Mouse (Mus musculus): ENCODE results near the gene 1700123O20Rik.

1700123O20Rik gene

GRCm38 (mm10) chr14:54678657-54679304 is 7.2 kb upstream of the 1700123O20Rik start:
- DNase-seq = peak; percentile 30

DNA sequence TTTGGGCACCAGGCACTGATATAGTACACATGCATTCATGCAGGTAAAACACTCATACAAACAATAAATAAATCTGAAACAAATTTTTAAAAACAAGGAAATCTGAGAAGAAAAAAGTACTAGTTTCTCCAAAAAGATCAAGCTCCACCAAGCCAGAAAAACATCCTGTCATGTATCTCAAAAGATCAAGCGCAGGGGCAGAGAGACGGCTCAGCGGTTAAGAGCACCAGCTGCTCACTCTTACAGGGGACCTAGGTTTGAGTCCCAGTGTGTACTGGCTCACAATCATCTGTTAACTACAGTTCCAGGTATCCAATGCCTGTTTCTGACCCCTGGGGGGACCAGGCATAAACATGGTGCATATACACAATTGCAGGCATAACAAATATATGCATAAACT is 3.6 kb upstream of the 1700123O20Rik start:
- no peak for DNase-seq

DNA sequence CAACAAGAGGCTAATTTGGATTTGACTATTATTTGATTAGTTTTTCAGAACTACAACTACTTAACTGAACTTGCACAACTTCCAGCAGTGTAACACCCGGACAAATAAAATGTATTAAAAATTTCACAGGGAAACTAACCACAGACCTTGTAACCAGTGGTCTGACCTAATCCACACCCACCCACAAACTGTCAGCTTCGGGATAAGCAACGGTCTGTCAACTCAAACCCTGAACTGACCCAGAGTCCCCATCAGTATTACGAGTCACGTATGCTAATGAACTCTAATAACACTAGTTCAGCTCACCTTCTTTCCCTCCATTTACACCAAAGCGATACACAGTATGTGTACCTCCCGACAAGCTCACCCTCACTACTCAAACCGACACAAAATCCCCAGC is 545 bp upstream of the 1700123O20Rik start:
- no peak for DNase-seq

- DNase-seq = peak; percentile 100
Measured at GRCm38 (mm10) chr14:54686522-54687143, 617 bp downstream of the 1700123O20Rik start, which contains the start of gene Acin1. TSS of gene Acin1 (minus strand) at chr14:54686931.

DNA sequence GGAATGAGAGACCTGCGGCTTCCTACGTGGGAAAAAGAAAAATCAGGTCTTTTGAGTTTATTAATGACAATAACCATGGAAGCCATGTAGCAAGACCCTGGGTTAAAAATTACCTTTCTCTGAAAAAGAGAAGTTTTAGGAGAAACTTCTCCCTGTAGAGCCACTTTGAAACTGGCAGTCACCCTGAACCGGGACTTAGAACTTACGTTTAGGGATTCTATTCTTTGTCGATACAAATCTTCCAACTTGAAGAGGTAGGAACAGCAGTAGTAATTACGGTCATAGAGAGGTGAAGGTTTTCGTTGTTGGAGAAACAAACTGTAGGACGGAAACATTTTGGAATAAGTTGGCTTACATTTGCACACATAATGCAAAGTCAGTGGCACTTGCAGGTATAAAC is 1.2 kb downstream of the 1700123O20Rik start:
- DNase-seq = no peak

DNA sequence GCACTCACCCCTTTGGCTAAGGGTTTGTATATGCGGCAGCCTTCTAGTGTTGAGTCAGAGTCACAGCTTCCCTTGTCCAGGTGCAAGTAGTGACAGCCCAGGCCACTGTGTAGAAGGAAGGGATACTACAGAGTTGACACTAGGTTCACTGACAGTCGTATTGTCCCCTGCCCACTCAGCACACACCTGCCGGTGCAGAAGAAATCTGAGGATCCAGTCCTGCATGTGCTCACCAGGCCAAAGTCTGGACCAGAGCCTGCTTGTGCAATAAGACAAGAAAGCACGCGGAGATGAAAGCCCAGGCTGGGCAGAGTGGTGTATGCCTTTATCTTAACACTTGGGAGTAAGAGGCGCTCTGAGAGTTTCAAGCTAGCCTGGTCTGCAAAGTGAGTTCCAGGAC is 9.0 kb downstream of the 1700123O20Rik start:
- DNase-seq = no peak

DNA sequence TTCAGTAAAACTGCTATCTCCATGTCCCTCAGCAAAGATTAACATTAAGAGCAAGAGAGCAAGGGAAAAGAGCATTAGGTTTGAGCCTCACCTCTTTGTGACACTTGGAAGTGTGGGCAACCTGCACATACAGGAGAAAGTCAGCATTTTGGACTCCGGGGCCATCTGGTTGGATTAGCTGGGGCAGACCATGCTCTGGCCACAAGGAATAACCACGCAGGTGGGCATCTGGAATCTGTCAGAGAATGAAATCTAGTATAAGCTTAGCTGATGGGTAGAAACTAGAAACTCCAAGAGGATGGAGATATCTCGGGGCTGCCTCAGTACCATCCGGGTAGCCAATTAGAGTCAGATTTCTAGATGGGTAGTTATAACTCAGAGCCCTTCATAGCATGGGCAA is 10.7 kb downstream of the 1700123O20Rik start:
- no peak for DNase-seq

DNA sequence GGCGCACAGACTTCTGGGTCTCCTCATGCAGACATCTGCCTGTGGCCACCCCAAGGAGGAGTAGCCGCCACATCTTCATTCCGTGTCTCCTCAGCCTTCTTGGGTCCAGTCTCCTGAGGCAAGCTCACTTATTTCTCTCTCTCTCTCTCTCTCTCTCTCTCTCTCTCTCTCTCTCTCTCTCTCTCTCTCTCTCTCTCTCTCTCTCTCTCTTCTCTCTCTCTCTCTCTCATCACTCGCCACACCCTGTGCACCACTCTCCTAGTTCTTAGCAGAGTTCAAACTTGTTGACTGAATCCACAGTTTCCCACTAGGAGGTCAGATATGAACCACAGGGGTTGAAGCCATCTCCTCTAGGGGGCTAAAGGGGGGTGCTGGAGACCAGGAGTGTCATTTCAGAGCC is 12.7 kb downstream of the 1700123O20Rik start, which contains the start of gene Gm29776:
Gene Gm29776, minus strand, starts transcription at position 101 of the 400 bp plus-strand sequence.
- DNase-seq = no peak

- no peak for DNase-seq
Measured at GRCm38 (mm10) chr14:54699586-54699985, 13.6 kb downstream of the 1700123O20Rik start.

GRCm38 (mm10) chr14:54701298-54701697 is 15.3 kb downstream of the 1700123O20Rik start:
- peak; percentile 83 for DNase-seq

DNA sequence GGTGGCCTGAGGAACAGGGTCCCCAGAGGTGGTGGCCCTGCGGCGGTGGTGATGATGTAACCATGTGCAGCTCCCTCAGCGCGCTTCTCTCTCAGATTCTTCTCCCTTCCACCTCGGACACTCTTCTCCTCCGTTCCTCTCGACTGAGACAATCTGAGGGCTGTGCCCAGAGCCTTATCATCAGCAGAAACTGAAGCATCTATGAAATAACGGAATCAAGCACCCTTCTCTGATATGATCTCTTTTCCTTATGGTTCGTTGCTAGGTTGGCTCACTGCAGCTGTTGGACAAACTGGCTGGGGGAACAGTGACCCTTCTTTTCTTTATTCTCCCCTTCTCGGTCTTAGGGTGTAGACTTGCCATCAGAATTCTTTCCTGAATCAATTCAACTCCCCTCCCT is 17.2 kb downstream of the 1700123O20Rik start:
- no peak for DNase-seq

DNA sequence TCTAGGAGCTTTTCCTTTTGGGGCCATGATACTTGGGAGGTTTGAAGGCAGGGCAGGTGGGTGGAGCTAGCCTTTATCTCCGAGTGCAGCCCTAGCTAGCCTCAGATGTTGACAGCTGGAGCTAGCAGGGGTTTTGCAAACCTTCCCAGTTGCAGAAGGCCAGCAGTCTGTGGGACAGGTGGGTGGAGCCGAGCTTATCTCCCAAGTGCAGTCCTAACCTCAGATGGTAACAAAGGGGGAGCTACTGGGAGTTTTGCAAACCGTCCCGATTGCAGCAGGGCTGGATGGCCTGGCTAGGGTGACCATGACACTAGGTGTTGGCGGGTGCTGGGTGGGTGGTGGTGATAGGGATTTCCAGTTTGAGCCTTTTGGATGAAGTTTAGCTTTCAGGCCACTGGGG is 19.8 kb downstream of the 1700123O20Rik start:
- DNase-seq = no peak

- DNase-seq = no peak
Measured at GRCm38 (mm10) chr14:54706589-54707320, 20.7 kb downstream of the 1700123O20Rik start.

DNA sequence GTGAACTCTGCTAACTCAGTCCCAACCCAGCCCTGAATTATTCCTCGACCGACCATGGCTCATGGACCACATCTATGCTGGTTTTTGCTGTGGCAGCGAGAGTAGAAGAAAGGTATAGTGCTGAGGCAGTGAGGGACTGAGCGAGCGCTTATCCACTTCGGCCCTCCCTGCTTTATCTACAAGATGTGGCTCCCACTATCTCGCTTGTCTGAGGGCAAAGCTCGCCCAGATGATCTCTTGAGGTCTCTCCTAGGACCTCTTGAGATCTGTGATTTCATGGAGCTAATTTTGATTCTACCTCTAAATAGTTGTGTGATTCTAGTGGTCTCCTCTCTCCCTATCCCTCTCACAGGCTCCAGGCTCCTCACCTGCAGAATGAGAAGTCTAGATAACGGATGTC is 23.0 kb downstream of the 1700123O20Rik start:
- no peak for DNase-seq

GRCm38 (mm10) chr14:54712074-54712473 is 26.1 kb downstream of the 1700123O20Rik start, which contains the start of gene Cebpe:
TSS of gene Cebpe (minus strand) at chr14:54712174.
- DNase-seq = no peak

DNA sequence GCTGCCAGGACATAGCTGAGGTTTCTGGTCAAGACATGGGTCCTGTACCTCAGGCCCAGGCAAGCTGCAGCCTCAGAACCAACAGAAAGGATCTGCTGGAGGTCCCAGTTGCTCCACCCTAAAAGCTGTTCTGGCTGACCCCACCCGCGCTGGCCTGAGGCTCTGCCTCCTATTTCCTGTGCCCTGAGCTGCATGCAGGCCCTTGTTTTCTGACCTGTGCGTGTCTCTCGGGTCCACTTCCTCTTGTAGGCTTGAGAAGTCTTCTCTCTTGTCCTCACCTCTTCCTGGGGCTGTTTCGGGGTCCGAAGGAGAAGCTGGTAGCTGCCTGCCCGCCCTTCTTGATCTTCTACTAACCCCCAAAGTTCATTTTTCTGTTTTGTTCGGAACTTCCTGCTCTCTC is 26.8 kb downstream of the 1700123O20Rik start:
- DNase-seq = peak; percentile 38

GRCm38 (mm10) chr14:54714121-54714520 is 28.1 kb downstream of the 1700123O20Rik start:
- DNase-seq = peak; percentile 83

- peak; percentile 50 for DNase-seq
Measured at GRCm38 (mm10) chr14:54714617-54715081, 28.6 kb downstream of the 1700123O20Rik start.

- no peak for DNase-seq
Measured at GRCm38 (mm10) chr14:54715402-54715801, 29.4 kb downstream of the 1700123O20Rik start.

- no peak for DNase-seq
Measured at GRCm38 (mm10) chr14:54720041-54720440, 34.0 kb downstream of the 1700123O20Rik start.

GRCm38 (mm10) chr14:54720654-54721350 is 34.8 kb downstream of the 1700123O20Rik start:
- no peak for DNase-seq

DNA sequence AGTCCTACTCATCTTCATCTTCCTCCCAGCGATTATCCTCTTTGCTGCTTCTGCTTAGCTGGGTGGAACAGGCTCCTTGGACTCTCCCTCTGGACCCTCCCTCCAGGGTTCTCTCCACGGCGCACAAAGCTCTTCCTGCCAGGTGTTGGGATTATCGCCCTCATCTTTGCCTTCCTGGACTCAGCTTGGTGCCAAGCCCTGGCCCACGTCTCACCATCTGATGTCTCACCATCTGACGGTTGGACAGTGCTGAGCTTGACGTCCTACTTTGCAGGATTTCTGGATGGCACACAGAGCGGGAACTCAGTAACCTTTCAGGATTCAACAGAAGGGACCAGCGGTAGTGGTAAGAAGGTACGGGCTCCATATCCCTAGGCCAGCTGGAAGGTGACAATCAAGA is 35.7 kb downstream of the 1700123O20Rik start:
- no peak for DNase-seq

GRCm38 (mm10) chr14:54724049-54724448 is 38.0 kb downstream of the 1700123O20Rik start:
- DNase-seq = no peak

Data from kidney, adult 18-20 months (tissue).